Mouse (Mus musculus) G1E (cell line): ENCODE data around the gene Snap91.

ENCODE experiments used
- CTCF ChIP-seq: IDR thresholded peaks from 2 replicates; pipeline ENCODE4 v1.5.1; 2012; ENCODE audit warnings: low read depth, low read length, inconsistent platforms, mixed read lengths
- POLR2AphosphoS5 ChIP-seq: IDR thresholded peaks from 2 replicates; pipeline ENCODE4 v1.6.1; 2012; ENCODE audit warnings: low read depth, low read length, inconsistent platforms; ENCODE audit not compliant: insufficient replicate concordance

DNA sequence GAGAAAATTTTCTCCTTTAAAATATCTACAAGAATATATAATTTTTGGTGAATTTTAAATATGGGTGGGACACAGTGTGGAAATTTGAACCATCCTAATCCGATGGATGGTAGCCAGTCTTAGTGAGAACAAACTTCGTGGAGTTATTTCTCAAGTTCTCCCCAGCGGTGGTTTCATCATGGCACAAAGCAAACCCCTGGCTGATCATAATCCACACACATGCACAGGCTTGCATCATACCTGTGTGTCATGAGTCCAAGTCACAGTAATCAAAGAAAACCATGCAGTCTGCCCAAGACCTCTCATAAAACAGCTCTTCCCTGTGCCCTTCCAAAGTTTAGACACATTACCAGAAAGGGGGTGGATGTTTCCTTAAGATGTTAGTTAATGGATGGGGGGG, 150.6 kb downstream of the Snap91 start:
- no peak for TF ChIP-seq CTCF
- TF ChIP-seq POLR2AphosphoS5, result no peak
